Mouse (Mus musculus) inflammation-experienced regulatory T-cells, adult 6 months (primary cell): Measurements from ENCODE around the gene Mrpl53. TPM values are rescaled to one million over a fixed set of nuclear protein-coding genes. Genes with fewer than 3 reads are reported as not detected.
A peak's percentile ranks its signal among the peaks of the same experiment; 100 is the strongest.

ENCODE experiments used
- ATAC-seq: one replicate; pipeline ENCODE4 v1.8.0; 2017
- polyA plus RNA-seq, 3 experiments: library from polyadenylated mRNA; unstranded; fragments of 100-300 nt; shearing (Covaris generic); gene quantifications; one replicate each; pipeline ENCODE4 v1.2.1; 2017

Gene Mrpl53
- polyA plus RNA-seq, 3 experiments from 2014 or later: 60.0 to 78.3 (median 66.2) TPM

DNA sequence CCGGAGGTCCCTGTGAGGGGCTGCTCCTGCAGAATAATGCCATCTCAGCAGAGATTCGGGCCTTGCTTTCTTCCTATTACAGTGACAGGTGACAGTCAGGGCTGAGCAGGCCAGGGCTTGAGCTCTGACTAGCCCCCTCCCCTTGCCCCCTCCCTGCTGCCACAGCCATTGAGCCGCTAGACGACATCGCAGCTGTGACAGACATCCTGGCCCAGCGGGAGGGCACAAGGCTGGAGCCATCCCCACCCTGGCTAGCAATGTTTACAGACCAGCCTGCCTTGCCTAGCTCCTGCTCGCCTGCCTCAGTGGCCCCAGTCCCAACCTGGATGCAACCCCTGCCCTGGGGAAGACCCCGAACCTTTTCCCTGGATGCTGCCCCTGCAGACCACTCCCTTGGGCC is 42.9 kb downstream of the Mrpl53 start:
- ATAC-seq: no peak

DNA sequence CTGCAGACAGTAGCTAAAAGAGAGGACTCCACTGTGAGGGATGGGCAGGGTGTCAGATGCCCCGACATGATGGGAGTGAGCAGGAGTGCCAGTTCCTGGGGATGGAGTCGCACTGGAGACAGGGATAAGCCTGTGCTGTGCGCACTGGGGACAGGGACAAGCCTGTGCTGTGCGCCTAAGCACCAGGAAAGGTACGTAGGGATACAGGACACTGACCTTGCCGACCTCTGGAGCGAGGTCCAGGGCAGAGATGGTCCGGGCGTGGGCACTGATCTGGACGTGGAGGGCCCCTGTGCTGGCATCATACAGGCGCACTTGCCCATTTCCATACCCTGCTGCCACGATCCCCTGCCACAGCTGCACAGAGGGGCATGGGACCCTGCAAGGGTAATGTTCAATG is 44.2 kb downstream of the Mrpl53 start:
- no peak for ATAC-seq

DNA sequence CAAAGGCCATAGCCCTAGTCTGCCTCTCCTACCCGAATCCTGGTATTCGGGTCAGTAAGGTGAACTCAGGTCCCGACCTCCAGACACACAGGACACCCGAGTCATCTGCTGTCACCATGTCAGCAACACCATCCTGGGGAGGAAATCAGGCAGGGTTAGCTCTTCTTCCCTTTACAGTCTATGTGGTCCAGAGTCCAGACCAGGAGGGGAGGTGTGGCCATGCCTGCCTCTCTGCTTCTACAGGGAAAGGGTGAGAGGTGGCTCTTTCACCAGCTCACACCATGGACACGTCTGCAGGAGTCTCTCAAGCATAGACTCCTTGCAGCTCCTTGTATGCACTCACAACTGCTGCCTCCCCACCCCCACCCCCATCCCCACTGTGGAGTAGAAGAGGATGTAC is 44.6 kb downstream of the Mrpl53 start:
- ATAC-seq: no peak

DNA sequence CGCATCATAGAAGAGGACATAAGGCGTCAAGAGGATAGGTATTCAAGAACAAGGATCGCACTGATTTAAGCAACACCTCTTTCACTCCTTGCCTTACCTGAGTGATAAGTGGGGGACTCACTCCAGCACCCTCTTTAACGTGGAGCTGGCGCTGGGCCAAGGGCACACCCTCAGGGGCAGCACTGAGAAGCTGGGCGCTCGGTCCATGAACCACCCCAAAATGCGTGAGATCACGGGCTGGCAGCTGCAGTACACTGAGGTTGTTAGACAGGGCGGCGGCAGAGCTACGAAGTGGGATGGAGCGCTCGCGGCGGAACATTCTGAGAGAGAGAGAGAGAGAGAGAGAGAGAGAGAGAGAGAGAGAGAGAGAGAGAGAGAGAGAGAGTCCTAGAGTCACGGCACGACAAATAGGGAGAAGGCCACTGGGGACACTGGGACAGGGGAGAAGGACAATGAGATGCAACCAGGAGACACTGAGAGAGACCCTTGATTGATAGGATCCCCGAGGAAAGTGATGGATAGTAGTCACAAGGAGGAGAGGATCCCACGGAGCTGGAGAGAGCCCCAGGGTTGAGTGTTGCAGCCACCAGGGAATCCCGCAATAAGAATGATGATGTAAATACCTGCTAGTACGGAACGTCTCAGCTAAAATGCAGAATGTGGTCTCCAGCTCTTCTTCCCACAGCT is 46.9 kb downstream of the Mrpl53 start:
- ATAC-seq: peak; percentile 19

DNA sequence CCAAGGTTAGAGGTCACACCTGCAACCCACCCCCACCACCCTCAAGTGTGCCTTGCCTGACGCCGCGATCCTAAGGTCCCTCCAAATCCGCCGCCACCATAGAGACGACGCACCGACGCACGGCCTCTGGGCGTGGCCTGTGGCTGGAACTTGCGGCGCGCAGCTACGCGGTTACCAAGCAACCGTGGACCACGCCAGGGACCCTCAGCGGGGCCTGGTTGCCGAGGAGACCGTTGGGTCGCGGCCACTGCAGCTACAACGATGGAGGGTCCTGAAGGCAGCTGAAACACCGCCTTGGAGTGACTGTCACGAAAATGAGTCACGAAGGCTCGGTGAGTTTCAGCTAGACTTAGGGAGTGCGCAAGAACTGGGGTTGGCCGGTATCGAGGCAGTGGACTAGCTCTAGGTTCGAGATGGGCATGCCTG is 47.4 kb downstream of the Mrpl53 start, which contains the start of the genes Wdr54 and 1700003E16Rik:
Gene Wdr54, minus strand, starts transcription at position 139 of the 426 bp plus-strand sequence.
Gene 1700003E16Rik, plus strand, starts transcription at position 146 of the 426 bp plus-strand sequence.
- peak; percentile 64 for ATAC-seq

DNA sequence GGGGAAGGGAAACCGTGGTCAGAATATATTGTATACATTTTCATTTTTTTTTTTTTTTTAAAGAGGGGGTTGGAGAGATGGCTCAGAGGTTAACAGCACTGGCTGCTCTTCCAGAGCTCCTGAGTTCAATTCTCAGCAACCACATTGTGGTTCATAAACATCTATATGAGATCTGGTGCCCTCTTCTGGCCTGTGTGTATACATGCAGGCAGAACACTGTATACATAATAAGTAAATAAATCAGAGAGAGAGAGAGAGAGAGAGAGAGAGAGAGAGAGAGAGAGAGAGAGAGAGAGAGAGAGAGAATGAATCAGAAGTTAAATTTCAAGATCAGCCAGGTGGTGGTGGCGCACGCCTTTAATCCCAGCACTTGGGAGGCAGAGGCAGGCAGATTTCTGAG is 50.6 kb downstream of the Mrpl53 start:
- peak; percentile 62 for ATAC-seq

Other genes starting within 250 kb of the Mrpl53 start
- gene Sema4f, start 169.3 kb upstream of the Mrpl53 start, polyA plus RNA-seq: 1 to 10 TPM; 2.4 to 3.6 (median 3.1) TPM
- 1 to 10 TPM in 1 of 3 experiments, under 1 TPM in 1, not detected in 1; 0.17 to 1.8 TPM for gene M1ap, start 162.1 kb upstream of the Mrpl53 start, polyA plus RNA-seq
- gene Dok1, start 75.6 kb upstream of the Mrpl53 start, polyA plus RNA-seq: 10 to 100 TPM; 23.6 to 36.1 (median 30.4) TPM
- not detected for gene Loxl3, start 74.9 kb upstream of the Mrpl53 start, polyA plus RNA-seq
- gene Aup1, start 54.5 kb upstream of the Mrpl53 start, polyA plus RNA-seq: 100 to 1,000 TPM; 423 to 474 (median 448) TPM
- 10 to 100 TPM; 23.5 to 29.2 (median 28.4) TPM for gene Htra2, start 53.8 kb upstream of the Mrpl53 start, polyA plus RNA-seq
- 1 to 10 TPM; 2.1 to 2.7 (median 2.7) TPM for gene Dqx1, start 51.2 kb upstream of the Mrpl53 start, polyA plus RNA-seq
- gene Tlx2, start 38.7 kb upstream of the Mrpl53 start, polyA plus RNA-seq: not detected
- gene Pcgf1, start 31.2 kb upstream of the Mrpl53 start, polyA plus RNA-seq: 10 to 100 TPM; 37.0 to 49.3 (median 49.1) TPM
- gene Lbx2, start 22.7 kb upstream of the Mrpl53 start, polyA plus RNA-seq: not detected
- 1 to 10 TPM in 1 of 3 experiments, under 1 TPM in 1, not detected in 1; 0.79 to 3.2 TPM for gene Ccdc142, start 7.4 kb upstream of the Mrpl53 start, polyA plus RNA-seq
- gene Gm42688, start 7.4 kb upstream of the Mrpl53 start, polyA plus RNA-seq: 1 to 10 TPM in 2 of 3 experiments, under 1 TPM in 1; 0.82 to 1.1 (median 1.1) TPM
- gene Mogs, start 6.5 kb downstream of the Mrpl53 start, polyA plus RNA-seq: 10 to 100 TPM in 2 of 3 experiments, 1 to 10 TPM in 1; 7.7 to 13.3 (median 12.9) TPM
- gene Wbp1, start 12.5 kb downstream of the Mrpl53 start, polyA plus RNA-seq: 10 to 100 TPM; 25.1 to 28.9 (median 28.3) TPM
- 1 to 10 TPM in 2 of 3 experiments, not detected in 1; 1.0 to 2.8 TPM for gene Ino80b, start 16.4 kb downstream of the Mrpl53 start, polyA plus RNA-seq
- gene Rtkn, start 26.4 kb downstream of the Mrpl53 start, polyA plus RNA-seq: 1 to 10 TPM in 1 of 3 experiments, not detected in 2; 3.7 TPM
- under 1 TPM in 2 of 3 experiments, not detected in 1; 0.19 to 0.48 TPM for gene Wdr54, start 47.4 kb downstream of the Mrpl53 start, polyA plus RNA-seq
- not detected for gene 1700003E16Rik, start 47.4 kb downstream of the Mrpl53 start, polyA plus RNA-seq
- 10 to 100 TPM; 15.5 to 21.0 (median 16.1) TPM for gene Dctn1, start 56.9 kb downstream of the Mrpl53 start, polyA plus RNA-seq
- under 1 TPM in 2 of 3 experiments, not detected in 1; 0.49 to 0.59 TPM for gene Slc4a5, start 110.8 kb downstream of the Mrpl53 start, polyA plus RNA-seq
- gene Mthfd2, start 216.9 kb downstream of the Mrpl53 start, polyA plus RNA-seq: 100 to 1,000 TPM; 129 to 140 (median 134) TPM
- 10 to 100 TPM; 57.7 to 67.7 (median 63.5) TPM for gene Mob1a, start 217.0 kb downstream of the Mrpl53 start, polyA plus RNA-seq
- gene Bola3, start 240.1 kb downstream of the Mrpl53 start, polyA plus RNA-seq: 10 to 100 TPM; 59.4 to 85.5 (median 73.8) TPM